Mouse (Mus musculus): ENCODE data around the gene Scaf1.

Gene Scaf1

DNA sequence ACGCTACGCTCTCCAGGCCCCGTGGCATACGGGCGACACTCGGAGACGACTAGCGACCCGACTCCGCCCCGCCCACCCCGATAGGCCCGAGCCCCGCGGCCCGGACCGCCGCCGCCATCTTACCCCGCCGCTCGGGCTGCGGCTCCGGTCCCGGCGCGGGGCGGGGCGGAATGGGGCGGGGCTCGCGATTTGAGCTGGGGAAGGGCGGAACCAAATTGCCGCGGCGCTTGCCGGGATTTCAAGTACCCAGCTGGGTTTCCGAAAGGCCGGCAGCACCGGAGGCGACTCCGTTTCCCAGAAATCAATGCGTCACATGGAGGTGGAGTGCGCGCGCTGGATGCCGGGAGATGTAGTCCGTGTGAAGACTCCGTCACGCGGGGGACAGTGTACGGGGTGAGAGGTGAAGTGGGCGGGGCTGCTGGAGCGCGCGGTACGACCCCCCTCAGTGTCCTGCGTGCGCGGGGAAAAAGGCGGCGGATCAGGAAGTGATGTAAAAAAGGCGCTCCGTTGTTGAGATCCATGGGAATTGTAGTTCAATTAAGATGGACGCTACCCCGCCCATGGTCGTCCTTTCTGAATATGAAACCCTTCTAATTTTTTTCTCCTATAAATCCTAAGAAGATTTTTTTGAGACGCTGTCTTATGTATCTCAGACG is at the start of gene Scaf1:
Gene Scaf1 (minus strand): TSS at position 407 of the 656 bp plus-strand sequence.
- in situ Hi-C loops (cut with MboI), result no loop called here

DNA sequence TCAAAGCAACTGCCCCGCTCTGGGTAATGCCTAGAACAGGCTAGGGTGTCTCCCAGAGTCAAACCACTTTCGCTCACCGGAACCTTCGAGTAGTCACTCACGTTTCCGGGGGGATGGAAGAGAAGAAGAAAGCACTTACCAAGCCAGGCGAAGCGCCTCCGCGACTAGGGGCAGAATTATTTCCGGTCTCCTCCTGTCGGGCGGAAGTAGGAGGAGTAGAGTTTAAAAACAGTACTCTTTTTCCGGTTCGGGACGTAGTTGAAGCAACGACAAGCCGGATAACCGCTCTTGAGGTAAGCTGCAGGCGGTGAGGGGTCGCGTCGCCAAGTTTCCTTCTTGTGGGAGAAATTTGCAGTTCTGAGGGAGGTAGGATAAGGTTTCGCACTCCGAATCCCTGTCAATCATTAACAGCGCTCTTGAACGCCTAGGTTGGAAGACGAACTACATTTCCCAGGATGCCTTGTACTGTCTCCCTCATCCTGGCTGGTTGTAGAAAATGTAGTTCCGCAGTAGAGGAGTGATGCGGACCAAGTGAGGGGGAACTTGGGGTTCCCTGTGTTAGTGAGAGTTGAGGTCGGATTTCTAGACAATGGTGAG is 46.2 kb upstream of the Scaf1 start, which contains the start of the genes Nosip and Prrg2:
Gene Nosip (plus strand): TSS at position 191 of the 597 bp plus-strand sequence.
Gene Prrg2 (minus strand): TSS at position 439 of the 597 bp plus-strand sequence.
- in situ Hi-C loops (cut with MboI), result no loop called here

DNA sequence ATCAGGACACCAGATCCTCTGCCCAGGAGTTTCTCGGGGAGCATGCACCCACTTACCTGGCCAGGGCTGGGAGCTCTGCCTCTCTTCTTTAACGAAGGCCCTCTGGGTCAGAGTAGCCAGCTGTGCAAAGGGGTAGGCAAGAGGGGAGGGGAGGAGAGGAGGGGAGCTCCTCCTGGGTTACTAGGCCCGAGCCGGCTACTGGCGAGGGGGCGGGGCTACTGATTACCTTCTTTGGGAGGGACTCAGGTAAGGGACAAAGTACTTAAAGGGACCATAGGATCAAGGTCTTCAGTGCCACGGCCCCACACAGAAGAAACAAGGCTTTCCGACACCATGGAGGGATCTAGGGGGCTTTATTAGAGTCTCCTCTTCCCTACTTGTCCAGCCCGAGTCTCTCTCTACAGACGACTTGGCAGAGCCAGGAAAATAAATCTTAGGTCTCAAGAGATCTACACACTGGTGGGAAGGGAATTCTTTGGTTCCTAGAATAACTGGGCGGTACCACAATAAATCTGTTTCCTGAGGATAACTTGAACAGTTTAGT is 45.4 kb upstream of the Scaf1 start:
- in situ Hi-C loops (cut with MboI), result no loop called here

DNA sequence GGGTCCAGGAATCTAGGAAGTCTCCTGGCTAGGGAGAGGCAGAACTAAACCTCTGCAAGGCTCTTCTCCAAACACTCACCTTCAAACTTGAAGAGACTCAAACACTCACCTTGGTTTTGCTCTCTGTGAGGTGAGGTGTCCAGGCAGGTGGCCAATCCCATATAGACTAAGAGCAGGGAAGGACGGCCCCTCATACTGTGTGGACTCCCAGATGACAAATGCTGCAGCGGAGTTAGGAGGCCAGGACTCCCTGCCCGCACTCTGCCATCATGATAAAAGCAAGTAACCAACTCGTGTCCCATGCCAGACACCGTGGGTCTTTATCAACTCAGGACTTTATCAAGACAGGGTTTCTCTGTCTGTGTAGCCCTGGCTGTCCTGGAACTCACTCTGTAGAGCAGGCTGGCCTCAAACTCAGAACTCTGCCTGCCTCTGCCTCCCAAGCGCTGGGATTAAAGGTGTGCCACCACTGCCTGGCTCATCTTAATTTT is 44.5 kb upstream of the Scaf1 start:
- in situ Hi-C loops (cut with MboI), result no loop called here

DNA sequence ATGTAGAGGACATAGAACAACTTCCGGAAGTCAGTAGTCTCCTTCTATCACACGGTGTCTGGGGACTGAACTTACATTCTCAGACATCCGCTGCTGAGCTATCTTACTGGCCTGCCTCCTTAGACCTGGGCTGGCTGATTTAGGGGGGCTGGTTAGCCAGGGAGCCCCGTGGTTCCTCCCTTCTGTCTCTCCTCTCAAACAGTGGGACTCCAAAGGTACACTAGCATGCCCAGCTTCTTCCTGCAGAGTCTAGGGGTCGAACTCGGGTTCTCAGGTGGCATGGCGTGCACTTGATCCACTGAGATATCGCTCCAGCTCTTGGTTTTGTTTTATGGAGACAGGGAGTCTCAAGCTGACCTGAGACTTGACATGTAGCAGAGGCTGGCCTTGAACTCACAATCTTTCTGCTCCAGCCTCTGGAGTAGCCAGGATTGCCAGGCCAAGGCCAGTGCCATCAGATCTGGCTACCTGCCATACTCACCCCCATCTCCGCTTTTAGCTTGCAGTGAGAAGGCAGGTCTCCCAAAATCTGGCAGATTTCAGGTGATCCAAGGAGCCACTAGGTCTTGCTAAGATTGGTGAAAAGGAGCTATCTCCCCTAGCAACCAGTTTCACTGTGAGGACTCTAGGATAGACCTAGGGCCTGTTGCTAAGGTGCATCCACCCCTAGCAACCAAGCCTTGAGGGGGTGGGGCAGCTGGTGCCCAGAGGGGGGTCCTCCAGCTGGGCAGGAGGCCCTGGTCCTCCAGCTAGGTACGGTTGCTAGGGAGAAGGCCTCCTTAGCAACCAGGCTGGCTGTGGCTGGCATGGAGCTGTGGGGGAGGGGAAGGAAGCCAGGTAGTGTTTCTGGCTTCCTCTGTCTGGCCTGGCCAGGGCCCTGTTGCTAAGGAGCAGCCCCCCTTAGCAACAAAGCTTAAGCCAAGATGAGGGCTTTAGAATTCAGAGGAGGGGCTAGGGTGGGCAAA is 42.7 kb upstream of the Scaf1 start:
- in situ Hi-C loops (cut with MboI), result no loop called here

DNA sequence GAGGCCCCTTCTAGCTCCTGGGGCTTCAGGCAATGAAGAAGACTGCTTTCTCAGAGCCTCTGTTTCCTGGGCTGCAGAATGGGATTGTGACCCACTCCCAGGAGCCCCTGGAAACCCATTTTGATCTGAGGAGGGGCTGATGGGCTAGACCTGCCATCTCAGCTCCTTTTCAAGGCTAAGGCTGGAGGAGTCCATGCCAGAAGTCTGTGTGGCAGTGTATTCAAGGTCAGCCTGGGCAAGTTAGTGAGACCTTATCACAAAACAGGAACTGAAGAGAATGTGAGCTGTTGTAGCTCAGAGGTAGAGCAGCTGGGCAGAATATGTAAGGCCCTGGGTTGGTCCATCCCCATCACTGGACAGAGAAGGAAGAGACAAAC is 40.8 kb upstream of the Scaf1 start:
- in situ Hi-C loops (cut with MboI), result no loop called here

DNA sequence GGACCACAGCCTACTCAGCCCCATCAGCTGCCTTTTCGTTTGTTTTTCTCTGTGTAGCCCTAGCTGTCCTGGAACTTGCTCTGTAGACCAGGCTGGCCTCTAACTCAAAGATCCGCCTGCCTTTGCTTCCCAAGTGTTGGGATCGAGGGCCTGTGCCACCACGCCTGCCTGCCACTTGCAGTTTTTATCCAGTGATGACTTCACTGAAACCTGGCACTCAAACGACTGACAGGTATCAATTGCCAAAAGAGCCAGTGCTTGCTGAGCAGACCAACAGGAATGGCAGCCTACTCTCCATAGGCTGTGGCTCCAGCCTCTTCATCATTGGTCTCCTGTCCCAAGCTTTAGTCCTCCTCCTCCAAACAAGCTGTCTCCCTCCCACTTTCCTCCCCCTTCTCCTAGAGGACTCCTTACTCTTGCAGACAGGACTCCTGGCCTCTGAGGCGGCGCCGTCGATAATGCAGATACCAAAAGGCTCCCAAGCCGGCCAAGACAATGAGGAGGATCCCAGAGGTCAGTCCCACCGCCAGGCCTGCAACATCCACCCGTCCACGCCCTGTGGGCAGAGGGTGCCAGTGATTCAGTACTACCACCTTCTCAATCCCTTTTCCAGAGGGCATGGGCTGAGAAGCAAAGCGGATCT is 40.3 kb upstream of the Scaf1 start:
- in situ Hi-C loops (cut with MboI), result no loop called here

DNA sequence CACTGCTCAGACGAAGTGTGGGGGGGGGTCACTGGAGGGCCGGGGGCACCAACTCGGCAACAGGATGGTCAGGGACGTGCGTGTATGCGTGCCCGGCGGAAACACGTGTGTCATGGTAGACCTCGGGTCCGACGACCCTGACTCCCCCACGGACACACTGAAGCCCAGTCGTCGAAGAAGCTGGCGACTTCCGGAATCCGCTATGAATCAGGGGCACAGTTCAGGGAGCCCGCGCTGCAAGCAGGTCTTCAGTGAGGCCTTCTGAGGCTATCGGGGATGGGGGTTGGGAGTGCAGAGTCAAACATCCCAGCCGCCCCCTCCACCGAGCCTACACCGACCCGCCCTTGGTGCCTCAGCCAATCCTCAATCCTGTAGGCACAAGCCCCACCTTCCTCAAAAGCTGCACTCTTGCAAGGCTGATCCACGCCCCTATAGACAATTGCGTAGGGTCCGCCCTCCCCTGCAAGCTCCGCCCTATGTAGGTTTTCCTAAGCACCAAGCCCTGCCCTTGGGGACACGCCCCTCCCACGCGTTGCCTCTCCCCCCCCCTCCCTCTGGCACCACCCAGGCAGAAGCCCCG is 37.9 kb upstream of the Scaf1 start:
- in situ Hi-C loops (cut with MboI), result no loop called here

DNA sequence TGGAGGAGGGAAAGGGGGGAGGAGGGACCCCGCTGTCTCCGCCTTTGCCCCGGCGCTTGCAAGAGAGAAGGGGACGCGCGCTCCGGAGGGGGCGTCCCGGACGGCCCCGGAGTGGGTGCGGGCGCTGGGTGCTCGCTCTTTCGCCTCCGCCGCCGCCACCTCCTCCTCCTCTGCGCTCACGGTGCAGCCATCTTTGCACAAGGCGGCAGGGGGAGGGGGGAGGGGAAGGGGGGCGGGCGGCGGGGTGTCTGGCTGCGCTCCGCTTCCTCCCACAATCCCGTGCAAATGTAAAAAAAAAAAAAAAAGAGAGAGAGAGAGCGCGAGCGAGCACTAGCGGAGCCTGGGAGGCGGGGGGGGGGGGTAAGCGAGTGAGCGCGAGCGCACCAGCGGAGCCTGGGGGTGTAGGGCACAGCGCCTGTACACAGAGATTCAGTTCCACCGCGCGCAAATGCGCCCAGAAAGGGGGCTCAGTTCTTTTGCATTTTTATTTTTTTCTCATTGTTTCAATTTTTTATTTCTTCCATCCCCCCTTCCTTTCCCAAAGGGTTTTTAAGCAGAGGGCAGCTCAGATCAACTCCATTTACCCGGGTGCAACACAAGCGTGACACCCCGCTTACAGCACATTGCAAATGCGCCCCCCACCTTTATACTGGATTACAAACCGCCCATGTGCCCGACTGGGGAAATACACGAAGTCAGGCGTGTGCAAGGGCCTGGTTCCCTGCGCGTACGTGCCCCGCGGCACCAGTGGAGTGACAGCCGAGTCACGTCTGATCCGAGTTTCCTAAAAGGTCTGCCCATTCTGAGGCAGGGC is 37.2 kb upstream of the Scaf1 start:
- in situ Hi-C loops (cut with MboI), result no loop called here

DNA sequence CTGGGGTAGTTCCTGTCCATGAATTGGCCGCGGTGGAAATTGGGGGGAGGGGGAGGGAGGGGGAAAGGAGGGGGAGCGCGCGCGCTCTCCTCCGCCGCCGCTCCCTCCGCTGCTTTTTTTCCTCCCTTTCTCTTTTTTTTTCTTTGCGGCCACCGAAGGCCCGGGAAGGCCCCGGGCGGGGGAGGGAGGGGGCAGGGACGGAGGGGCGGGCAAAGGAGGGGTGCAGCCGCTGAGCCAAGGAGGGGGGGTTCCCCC is 36.6 kb upstream of the Scaf1 start, which contains the start of gene Prr12:
Gene Prr12 (minus strand): TSS at position 20 of the 255 bp plus-strand sequence.
- in situ Hi-C loops (cut with MboI), result no loop called here

DNA sequence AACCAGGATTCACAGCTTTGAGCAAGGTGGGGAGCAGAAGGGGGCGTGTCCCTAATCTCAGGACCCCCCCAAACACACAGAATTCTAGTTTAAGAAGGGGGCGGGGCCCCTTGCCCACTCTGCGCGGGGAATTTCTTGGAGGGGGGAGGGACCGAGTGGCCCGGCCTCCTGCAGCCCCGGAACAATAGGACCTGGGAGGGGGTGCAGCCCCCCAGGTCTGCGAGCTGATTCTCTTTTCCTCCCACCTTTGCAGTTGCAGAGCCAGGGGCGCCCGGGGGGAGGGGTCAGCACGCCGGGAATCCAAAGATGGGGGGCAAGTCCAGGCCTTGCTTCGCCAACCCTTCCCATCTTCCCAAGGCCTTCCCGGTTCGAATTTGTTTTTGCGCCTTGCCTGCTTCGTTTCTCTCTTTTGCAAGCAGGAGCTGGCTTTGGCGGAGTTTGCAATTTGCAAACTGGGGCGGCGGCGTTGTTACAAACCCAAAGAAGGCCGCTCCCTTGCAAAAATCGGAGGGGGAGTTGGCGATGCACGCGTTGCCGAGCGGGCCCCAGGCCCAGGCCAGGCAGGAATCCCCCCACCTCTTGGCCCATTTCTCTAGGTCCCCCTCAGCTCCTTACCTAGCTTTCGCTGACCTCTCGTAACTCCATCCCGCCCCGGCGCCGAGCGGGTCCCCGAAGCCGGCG is 36.2 kb upstream of the Scaf1 start:
- in situ Hi-C loops (cut with MboI), result no loop called here

DNA sequence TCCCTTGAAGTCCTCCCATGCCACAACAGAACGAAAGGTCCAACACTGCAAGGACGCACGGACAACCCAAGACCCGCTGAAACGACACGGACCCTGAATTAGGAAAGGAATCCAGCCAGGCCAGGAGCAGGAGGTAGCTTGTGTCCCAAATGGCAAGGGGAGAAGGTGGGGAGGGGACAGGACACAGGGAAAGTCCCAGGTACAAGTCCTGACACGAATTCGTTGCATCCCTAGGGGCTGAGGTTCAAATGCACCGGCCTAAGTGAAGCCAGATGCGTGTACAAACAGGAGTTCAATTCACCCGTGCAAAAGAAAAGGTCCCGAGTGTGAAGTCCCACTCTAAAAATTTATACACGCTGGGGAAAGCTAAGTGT is 35.4 kb upstream of the Scaf1 start:
- in situ Hi-C loops (cut with MboI), result no loop called here

DNA sequence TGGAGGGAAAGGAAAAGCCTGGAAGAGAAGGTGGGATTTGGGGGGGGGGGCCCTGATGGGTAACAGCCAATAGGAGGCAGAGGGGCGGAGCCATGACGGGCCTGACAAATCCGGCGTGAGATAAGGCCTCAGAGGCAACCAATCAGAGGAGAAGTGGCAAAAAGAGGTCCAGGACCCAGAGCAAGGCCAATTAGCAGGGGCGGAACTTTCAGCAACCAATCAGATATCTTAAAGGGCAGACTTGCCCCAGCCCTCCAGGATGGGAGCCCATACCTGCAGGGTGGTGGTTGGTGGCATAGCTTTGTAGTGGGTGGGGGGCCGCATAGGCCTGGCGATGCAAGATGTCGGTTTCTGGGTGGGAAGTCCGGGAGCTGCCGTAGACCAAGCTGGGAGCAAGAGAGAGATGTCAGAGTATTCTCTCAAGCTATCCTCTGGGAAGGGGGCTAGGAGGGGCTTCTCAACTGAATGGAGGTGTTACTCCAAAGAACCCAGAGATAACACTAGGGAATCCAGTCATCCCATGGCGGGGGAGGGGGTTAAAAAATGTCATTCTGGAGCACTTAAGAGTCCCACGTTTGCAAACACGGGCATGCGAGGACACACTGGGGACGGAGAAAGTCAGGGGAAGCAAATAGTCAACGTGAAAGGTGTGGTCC is 34.9 kb upstream of the Scaf1 start:
- in situ Hi-C loops (cut with MboI), result no loop called here

DNA sequence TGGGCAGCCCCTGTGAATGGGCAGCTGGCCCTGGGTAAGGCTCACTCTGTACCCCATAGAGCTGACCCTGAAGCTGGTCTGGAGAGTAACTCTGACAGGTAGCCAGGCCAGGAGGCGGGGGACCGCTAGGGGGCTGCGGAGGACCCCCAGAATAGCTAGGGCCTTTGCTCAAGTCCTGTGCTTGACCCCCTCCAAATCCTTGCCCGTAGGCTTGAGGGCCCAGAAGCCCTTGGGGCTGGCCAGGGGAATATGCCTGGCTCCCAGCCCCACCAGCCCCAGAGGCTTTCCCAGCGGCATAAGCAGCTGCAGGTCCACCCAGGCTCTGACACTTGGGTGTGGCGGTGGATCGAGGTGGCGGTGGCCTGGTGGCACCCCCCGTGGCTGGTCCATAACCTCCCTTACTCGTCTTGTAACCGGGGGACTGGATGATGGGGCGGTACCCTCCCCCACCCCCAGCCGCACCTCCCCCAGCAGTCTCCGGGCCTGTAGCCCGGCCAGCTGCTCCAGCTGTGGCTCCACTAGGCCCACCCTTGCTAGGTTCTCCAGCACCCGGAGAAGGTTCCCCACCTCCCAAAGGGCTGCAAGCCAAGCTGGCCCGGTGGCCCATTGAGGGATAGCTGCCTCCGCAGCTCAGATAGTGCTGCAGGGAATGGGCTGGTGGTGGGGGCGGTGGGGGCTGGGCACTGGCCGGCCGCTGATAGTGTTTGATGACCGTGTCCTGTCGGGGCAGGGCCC is 32.9 kb upstream of the Scaf1 start:
- in situ Hi-C loops (cut with MboI), result no loop called here

DNA sequence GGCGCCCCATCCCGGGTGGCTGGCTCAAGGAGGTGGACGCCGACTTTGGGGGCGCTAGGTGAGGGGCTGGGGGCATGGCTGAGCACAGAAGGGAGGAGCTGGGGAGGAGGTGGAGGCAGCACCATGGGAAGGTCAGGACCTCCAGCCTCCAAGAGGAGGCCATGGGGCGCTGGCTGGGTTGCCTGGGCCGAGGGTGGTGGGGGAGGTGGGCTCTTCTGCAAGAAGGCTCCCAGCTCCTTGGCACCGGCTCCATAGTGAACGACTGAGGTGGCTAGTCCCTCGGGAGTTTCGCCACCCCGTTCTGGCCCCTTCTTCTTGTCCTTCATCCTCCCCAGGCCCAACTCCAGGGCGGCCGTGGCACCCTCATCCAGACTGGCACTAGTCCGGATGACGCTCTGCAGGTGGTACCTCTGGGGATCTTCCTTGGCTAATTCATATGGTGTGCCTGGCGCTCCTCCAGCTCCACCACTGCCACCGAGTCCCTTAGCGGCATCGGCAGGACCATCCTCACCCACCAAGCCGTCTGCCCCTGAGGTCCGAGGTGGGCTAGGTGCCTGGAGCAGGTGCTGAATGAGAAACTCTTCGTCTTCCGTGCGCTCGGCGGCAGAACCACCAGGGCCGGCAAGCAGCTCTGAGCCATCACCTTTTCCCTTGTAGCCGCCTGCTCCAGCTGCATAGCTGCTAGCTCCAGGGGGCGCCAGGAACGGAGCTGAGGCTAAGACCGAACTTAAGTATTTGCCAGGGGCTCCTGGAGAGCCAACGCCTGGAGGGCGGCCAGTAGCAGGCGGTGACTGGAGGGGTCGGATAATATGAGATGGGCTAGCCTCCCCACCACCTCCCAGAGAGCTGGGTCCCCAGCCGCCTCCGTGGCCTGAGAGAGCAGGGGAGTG is 32.1 kb upstream of the Scaf1 start:
- in situ Hi-C loops (cut with MboI), result no loop called here

DNA sequence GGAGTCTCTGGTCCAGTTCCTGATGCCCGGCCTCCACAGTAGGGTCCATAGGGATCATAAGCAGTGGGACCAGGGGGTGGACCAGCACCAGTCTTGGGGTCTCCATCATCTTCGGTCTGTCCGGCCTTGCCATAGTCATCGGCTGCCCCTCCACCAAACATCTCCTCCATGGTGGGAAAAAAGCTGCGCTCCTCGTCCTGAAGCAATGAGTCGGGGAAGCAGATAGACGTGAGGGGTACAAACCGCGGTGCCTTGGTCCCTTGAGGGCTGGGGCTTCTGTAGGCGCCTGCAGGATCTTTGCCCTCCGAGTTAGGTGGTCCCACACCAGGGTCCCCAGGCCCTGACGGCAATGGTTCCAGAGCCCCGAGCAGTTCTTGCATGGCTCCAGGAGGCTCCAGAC is 31.3 kb upstream of the Scaf1 start:
- in situ Hi-C loops (cut with MboI), result no loop called here

DNA sequence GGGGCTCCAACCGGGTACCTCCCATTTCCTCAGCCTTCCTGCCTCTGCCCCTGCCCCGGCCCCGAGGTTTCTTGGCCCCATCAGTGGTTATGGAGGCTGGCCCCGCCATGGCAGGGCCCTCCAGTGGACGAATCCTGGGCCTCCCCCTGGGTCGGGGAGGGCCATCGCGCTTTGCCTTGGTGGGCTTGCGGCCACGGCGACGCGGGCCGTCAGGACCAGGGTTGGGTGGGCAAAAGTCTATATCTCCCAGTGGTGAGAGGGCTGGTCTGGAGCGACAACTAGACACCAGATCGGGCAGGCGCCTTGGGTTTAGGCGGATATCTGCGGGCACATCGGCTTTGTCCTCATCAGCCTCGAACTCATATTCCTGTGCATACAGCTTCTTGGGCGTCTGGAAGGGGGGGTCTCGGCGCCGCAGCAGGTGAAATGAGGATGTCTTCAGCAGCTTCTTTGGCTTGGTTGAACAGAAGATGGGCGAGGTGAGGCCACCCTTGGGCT is 30.7 kb upstream of the Scaf1 start:
- in situ Hi-C loops (cut with MboI), result no loop called here

DNA sequence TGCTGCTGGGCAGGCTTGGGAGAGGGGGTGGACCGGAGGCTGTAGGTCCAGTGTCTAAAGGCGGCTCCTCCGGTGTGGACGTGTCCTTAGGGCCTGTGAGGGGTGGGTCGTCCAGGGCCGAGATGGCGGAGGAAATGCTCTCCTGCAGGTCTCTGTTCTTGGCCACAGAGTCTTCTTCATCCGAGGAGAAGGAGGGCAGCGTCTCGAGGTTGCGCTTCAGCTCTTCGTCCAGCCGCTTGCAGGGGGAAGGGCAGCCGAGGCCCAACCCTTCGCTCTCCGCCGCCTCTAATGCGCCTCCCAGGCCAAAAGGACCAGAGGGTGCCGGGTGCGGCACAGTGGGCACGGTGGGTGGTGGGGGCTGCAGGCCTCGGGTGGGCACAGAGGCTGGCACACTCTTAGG is 29.6 kb upstream of the Scaf1 start:
- in situ Hi-C loops (cut with MboI), result no loop called here

Data from mature B cell (primary cell).